Mouse (Mus musculus): ENCODE measurements around the gene Slc6a16.

DNA sequence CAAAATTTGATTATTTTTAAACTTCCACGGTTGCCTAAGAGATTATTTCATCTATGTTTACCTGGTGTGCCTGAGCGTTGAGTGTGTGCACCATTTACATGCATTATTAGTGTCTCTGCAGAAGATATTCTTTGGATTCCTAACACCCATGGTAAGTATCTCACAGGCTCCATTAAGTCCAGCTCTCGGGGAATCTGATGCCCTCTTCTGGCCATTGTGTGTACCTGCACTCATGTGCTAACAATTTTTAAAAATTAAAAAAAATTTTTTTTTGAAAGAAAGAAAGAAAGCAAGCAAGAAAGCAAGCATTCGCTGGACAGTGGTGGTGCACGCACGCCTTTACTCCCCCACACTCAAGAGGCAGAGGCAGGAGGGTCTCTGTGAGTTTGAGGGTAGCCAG, 32.6 kb upstream of the Slc6a16 start:
- TF ChIP-seq CTCF (IDR thresholded peaks at IDR 0.05; ENCODE audit: low read depth, low read length) (no peak), EP300 (IDR thresholded peaks at IDR 0.05; ENCODE audit: insufficient read depth, low read depth, low read length) (no peak)

Data from ES-Bruce4 (cell line).